18 mouse cellular contexts compared by ENCODE assay signal in the genomic region with DNA sequence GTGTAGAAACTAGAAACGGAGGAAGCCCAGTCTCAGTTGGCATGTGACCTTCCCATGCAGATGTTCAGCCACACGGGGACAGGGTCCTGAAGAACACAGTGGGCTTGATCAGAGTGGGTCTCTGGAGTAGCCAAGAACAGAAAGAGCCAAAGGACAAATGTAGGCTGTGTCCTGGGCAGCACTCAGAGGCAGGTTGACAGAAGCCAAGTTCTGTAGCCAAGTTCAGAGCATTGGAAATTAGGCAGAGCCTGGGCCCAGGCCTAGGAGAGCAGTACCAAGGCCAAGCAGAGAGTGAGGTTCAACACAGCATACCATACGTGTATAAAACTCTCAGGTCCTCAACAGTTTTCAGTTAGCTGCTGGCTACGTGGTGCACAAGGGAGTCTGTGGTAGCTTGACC.
DNase-seq lines count a peak whose midpoint lies in the region; ATAC-seq lines count a peak whose summit lies in the region.
"Had no signal": no experiment of that assay in that cellular context is flagged by ENCODE, and none has a peak within 500 bp of the region (broad histone marks: within the 10 kb centered on the region; RNA-seq: fewer than 3 reads in every experiment).

No protein-coding gene starts in this region.

- H3K9ac ChIP-seq in forebrain, embryonic 16.5 days (replicated peaks; ENCODE audit: low read depth, low read length): no peak overlapping the region
- H3K9ac ChIP-seq in forebrain, embryonic 13.5 days: no peak overlapping the region
- no peak overlapping the region for H3K9ac ChIP-seq in hindbrain, embryonic 16.5 days (ENCODE audit: low read depth, low read length)
- H3K9ac ChIP-seq in hindbrain, embryonic 13.5 days: no peak overlapping the region
- H3K9ac ChIP-seq: intestine, embryonic 15.5 days; limb, embryonic 15.5 days; liver, embryonic 15.5 days had no signal

- no peak overlapping the region for H3K4me2 ChIP-seq in forebrain, embryonic 16.5 days (ENCODE audit: low read length)
- no peak overlapping the region for H3K4me2 ChIP-seq in forebrain, embryonic 13.5 days
- no peak overlapping the region for H3K4me2 ChIP-seq in hindbrain, embryonic 16.5 days (ENCODE audit: low read length)
- H3K4me2 ChIP-seq in hindbrain, embryonic 13.5 days: no peak overlapping the region
- H3K4me2 ChIP-seq: intestine, embryonic 15.5 days; limb, embryonic 15.5 days; liver, embryonic 15.5 days had no signal

- H3K4me3 ChIP-seq in forebrain, embryonic 16.5 days (replicated peaks; ENCODE audit: low read length): no peak overlapping the region
- H3K4me3 ChIP-seq in forebrain, embryonic 13.5 days: no peak overlapping the region
- H3K4me3 ChIP-seq in hindbrain, embryonic 16.5 days (ENCODE audit: low read length): no peak overlapping the region
- no peak overlapping the region for H3K4me3 ChIP-seq in hindbrain, embryonic 13.5 days
- H3K4me3 ChIP-seq: forebrain, embryonic 10.5 days; intestine, embryonic 15.5 days; limb, embryonic 15.5 days; liver, embryonic 15.5 days; midbrain, embryonic 10.5 days had no signal

- H3K27ac ChIP-seq in forebrain, embryonic 16.5 days (ENCODE audit: low read length): 0 out of 2 replicates have a peak overlapping the region, but pooled peaks have one; percentile 46
- no peak overlapping the region for H3K27ac ChIP-seq in forebrain, embryonic 13.5 days
- no peak overlapping the region for H3K27ac ChIP-seq in hindbrain, embryonic 16.5 days (ENCODE audit: low read depth, low read length)
- no peak overlapping the region for H3K27ac ChIP-seq in hindbrain, embryonic 13.5 days
- H3K27ac ChIP-seq: forebrain, embryonic 10.5 days; intestine, embryonic 15.5 days; limb, embryonic 15.5 days; liver, embryonic 15.5 days; macrophage; midbrain, embryonic 10.5 days had no signal

- no peaks in the 10 kb centered on the region for H3K27me3 ChIP-seq in forebrain, embryonic 16.5 days (replicated peaks; ENCODE audit: control insufficient read depth, insufficient read depth, low read length)
- H3K27me3 ChIP-seq in forebrain, embryonic 13.5 days: no peaks in the 10 kb centered on the region
- H3K27me3 ChIP-seq in hindbrain, embryonic 16.5 days (replicated peaks; ENCODE audit: control insufficient read depth, insufficient read depth, low read length): no peaks in the 10 kb centered on the region
- H3K27me3 ChIP-seq in hindbrain, embryonic 13.5 days: no peaks in the 10 kb centered on the region
- H3K27me3 ChIP-seq: intestine, embryonic 15.5 days; limb, embryonic 15.5 days; liver, embryonic 15.5 days had no signal

- peak; percentile 15 for DNase-seq in adrenal gland, postnatal 14 days
- DNase-seq in adrenal gland, postnatal 10 days: no peak
- peak; percentile 6 for DNase-seq in ZHBTc4 (ENCODE audit: low read depth, low spot score)
- no peak for DNase-seq in spleen, adult 12 weeks (ENCODE audit: low spot score)
- DNase-seq: adrenal gland, adult 8-10 months; kidney, adult 9 months; kidney, postnatal 25 days; right cerebral cortex, postnatal 4 days had no signal

- H3K9me3 ChIP-seq in forebrain, embryonic 16.5 days (ENCODE audit: control insufficient read depth, low read length): 0 out of 2 replicates have a peak, but pooled peaks cover 4% of the 10 kb centered on the region
- H3K9me3 ChIP-seq in forebrain, embryonic 13.5 days (replicated peaks): no peaks in the 10 kb centered on the region
- peaks cover 2% of the 10 kb centered on the region for H3K9me3 ChIP-seq in hindbrain, embryonic 16.5 days (ENCODE audit: control insufficient read depth, low read length)
- H3K9me3 ChIP-seq in hindbrain, embryonic 13.5 days: no peaks in the 10 kb centered on the region
- H3K9me3 ChIP-seq: forebrain, embryonic 10.5 days; intestine, embryonic 15.5 days; limb, embryonic 15.5 days; liver, embryonic 15.5 days; midbrain, embryonic 10.5 days had no signal

- H3K36me3 ChIP-seq in forebrain, embryonic 16.5 days (ENCODE audit: control insufficient read depth, insufficient read depth): no peaks in the 10 kb centered on the region
- no peaks in the 10 kb centered on the region for H3K36me3 ChIP-seq in forebrain, embryonic 13.5 days (ENCODE audit: poor library complexity, severe bottlenecking)
- H3K36me3 ChIP-seq in hindbrain, embryonic 16.5 days (ENCODE audit: control insufficient read depth, insufficient read depth, low read length): no peaks in the 10 kb centered on the region
- H3K36me3 ChIP-seq in hindbrain, embryonic 13.5 days: no peaks in the 10 kb centered on the region
- H3K36me3 ChIP-seq: forebrain, embryonic 10.5 days; intestine, embryonic 15.5 days; limb, embryonic 15.5 days; liver, embryonic 15.5 days had no signal

- no peaks in the 10 kb centered on the region; the same call in 1 of the 2 replicates for H3K4me1 ChIP-seq in forebrain, embryonic 16.5 days (replicated peaks; ENCODE audit: control insufficient read depth, insufficient read depth, low read length)
- H3K4me1 ChIP-seq in forebrain, embryonic 13.5 days: no peaks in the 10 kb centered on the region
- H3K4me1 ChIP-seq in hindbrain, embryonic 16.5 days (ENCODE audit: control insufficient read depth, insufficient read depth, low read depth, low read length): no peaks in the 10 kb centered on the region; the same call in 1 of the 2 replicates
- no peaks in the 10 kb centered on the region for H3K4me1 ChIP-seq in hindbrain, embryonic 13.5 days (replicated peaks)
- H3K4me1 ChIP-seq: forebrain, embryonic 10.5 days; intestine, embryonic 15.5 days; limb, embryonic 15.5 days; liver, embryonic 15.5 days; midbrain, embryonic 10.5 days had no signal

- ATAC-seq in forebrain, embryonic 16.5 days: no peak
- no peak for ATAC-seq in forebrain, embryonic 13.5 days
- ATAC-seq in hindbrain, embryonic 16.5 days: peak; percentile 61; the same call in 1 of the 2 replicates
- no peak for ATAC-seq in hindbrain, embryonic 13.5 days (ENCODE audit: low FRiP score)
- ATAC-seq: intestine, embryonic 15.5 days had no signal

- 82% methylated on average over 4 of the region's 4 CpGs for WGBS in forebrain, embryonic 16.5 days
- 82% methylated on average over 4 of the region's 4 CpGs for WGBS in forebrain, embryonic 13.5 days
- 77% methylated on average over 4 of the region's 4 CpGs for WGBS in hindbrain, embryonic 16.5 days
- 85% methylated on average over 4 of the region's 4 CpGs for WGBS in hindbrain, embryonic 13.5 days

Comparison
In these comparisons a context has a peak if more than half of its experiments do, and no peak if none do; other contexts are left out.
1. DNase-seq: peak in adrenal gland, postnatal 14 days (single experiment) and ZHBTc4 (single experiment); none in adrenal gland, postnatal 10 days (single experiment) and spleen, adult 12 weeks (single experiment).